Mouse (Mus musculus): ENCODE results near the gene Nudcd3.

Nudcd3 gene

DNA sequence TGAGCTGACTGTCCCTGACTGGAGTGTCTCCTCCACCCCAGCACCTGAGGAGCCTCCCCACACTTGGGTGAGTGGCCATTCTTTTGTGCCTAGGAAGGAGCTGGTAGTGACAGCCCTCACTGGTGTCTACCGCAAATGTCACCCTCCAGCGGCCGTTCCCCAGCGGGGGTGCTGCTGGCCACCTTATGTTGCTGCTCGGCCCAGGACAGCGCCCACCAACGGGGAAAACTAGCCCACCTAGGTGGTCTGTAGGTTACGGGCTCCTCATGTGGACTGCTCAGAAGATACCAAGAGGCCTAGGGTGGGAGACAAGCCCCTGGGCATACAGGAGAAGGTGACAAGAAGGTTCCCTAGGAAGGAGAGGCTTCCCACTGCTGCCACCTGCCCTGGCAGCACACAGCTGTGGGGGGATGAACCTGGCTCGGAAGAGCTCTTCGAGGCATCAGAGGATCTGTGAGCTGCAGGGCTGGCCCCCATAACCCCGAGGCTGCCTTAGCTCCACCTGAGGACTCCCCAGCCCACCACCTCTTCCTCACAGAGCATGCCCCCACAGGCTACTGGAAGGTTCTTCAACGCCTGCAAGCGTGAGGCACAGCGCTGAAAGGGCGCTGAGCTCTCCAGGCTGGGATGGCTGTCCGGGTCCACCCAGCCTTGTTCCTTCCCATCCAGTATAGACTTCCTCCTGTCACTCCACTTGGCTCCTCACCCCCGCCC, 136.6 kb downstream of the Nudcd3 start:
- no peak for DNase-seq (ENCODE audit: low spot score in 2 of 2)

DNA sequence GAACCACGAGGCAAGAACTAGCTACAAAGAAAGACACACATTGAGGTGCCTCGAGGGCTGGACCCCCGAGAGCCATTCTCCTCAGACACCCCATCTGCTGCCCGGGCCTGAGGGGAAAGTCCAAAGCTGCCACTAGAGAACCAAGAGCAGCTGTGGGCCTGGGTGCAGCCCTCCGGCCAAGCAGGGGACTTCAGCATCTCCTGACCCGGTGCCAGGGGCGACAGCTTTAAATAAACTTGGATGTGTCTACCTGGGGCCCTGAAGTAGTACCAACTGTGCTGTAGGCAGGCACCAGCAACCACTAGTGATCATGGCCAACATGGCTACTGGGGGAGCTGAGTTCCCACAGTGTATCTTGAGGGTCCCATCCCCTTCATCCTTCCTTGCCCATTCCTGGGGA, 137.2 kb downstream of the Nudcd3 start:
- DNase-seq (ENCODE audit: low spot score in 2 of 2) = no peak

DNA sequence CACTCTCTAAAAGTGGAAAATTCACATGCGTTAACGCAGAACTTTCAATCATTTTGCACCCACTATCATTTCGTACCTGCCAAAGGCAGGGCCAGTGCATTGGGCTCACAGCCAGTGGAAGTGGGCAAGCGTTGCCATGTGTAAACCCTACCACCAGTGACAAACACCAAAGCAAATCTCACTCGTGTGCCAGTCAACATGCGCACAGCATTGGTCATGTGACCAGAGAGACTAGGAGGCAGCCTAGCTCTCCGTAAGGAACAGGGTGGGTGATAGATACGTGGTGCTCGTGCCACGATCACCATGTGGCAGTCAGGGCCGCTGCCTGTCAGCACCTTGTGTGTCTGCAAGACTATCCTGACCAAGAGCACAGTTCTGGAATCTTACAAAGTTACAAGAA, 137.9 kb downstream of the Nudcd3 start:
- DNase-seq (ENCODE audit: low spot score in 2 of 2) = no peak

DNA sequence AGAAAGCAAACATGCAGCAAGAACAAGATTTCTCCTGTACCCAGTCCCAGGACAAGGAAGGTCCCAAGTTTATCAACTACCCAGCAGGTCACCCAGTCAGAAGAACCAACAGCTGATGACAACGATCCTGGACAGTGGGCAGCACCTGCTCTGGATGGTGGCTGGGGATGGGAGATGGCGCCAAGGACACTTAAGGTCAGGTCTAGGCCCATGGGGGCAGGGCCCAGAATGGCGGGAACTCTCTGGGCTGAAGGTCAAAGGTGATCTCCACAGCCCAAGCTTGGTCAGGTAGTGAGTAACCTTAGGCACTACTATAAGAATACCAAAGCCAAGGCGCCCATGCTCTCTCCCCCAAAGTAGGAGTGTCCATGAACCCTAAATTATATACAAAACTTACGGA, 138.3 kb downstream of the Nudcd3 start:
- DNase-seq (ENCODE audit: low spot score in 2 of 2) = no peak

DNA sequence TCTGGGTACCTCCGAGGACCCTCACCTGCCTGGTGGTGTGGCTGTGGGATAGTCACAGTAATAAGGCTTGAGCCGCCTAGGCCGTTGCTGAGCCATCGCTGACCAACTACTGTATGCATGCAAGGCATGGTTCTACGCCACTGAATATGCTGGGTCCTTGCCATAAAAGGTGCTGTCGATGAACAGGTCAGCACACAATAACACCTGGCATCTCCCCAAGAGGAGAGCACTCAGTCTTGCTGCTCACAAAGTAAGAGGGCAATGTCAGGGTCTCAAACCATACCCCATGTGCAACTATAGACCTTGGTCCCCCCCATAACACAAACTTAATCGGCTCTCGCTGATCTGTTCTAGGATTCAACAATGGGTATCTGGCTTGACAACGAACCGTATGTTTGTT, 141.1 kb downstream of the Nudcd3 start:
- DNase-seq (ENCODE audit: low spot score in 2 of 2) = no peak

All from cerebellum, postnatal 4 days (tissue).